Mouse (Mus musculus) midbrain, embryonic 15.5 days (tissue): ENCODE data around the gene Npy4r. TPM values are rescaled to one million over a fixed set of nuclear protein-coding genes. Genes with fewer than 3 reads are reported as not detected.

Experiments
- ATAC-seq: fragments of 200-750 bp; cut with Nextera tagmentation; replicated peaks from 2 replicates; pipeline ENCODE4 v1.8.0; 2017; ENCODE audit warnings: moderate TSS enrichment
- H3K27ac ChIP-seq: fragments of 300-500 bp; sonication (generic); 2 replicates; pipeline ENCODE4 v1.5.1; 2015; ENCODE audit warnings: mild to moderate bottlenecking, inconsistent platforms
- H3K27me3 ChIP-seq: fragments of 300-500 bp; sonication (generic); replicated peaks from 2 replicates; pipeline ENCODE4 v1.6.1; 2015; ENCODE audit warnings: inconsistent platforms
- H3K36me3 ChIP-seq: fragments of 300-500 bp; sonication (generic); replicated peaks from 2 replicates; pipeline ENCODE4 v1.6.1; 2015; ENCODE audit warnings: inconsistent platforms
- H3K4me1 ChIP-seq: fragments of 300-500 bp; sonication (generic); 2 replicates; pipeline ENCODE4 v1.6.1; 2015; ENCODE audit warnings: inconsistent platforms
- H3K4me2 ChIP-seq: fragments of 300-500 bp; sonication (generic); 2 replicates; pipeline ENCODE4 v1.6.1; 2015; ENCODE audit warnings: inconsistent platforms, mild to moderate bottlenecking, moderate library complexity
- H3K4me3 ChIP-seq: fragments of 300-500 bp; sonication (generic); 2 replicates; pipeline ENCODE4 v1.5.1; 2015; ENCODE audit warnings: mild to moderate bottlenecking, inconsistent platforms
- H3K9ac ChIP-seq: fragments of 300-500 bp; sonication (generic); 2 replicates; pipeline ENCODE4 v1.6.1; 2015; ENCODE audit warnings: mild to moderate bottlenecking, inconsistent platforms
- H3K9me3 ChIP-seq: fragments of 300-500 bp; sonication (generic); 2 replicates; pipeline ENCODE4 v1.6.1; 2016; ENCODE audit warnings: inconsistent platforms
- WGBS: fragments of 180-500 bp; shearing (Covaris S2); methylation state at CpG from one replicate; pipeline ENCODE4 v1.1.7; 2015; ENCODE audit warnings: mixed read lengths; 5-methylcytosine and 5-hydroxymethylcytosine counted together
- polyA plus RNA-seq: library from polyadenylated mRNA; unstranded; fragments of >200 nt; fragmentation: Nextera tagmentation; extraction: Ambion mirVana; gene quantifications from 2 replicates; pipeline ENCODE4 v1.2.1, GENCODE M21; 2015

Gene Npy4r
- 0.15 and 0.17 TPM in 2 replicates for polyA plus RNA-seq

DNA sequence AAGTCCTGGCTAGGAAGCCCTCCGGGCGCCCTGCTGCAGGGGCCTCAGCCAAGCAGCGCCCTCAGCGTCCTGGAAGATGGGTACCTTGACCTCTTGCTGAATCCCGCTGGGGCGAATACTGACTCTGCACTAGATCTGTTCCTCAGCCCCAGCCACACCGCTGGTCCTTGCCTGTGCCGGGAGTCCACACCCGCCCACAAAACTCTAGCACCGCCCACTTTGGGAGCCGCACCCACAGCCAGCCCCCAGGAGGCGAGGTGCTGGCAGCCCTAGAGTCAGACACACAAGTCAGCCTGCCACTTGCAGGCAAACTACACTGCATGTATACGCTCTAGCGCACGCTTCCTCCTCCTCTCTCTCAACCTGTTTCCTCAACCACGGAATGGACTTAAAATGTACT lies at the start of gene Npy4r:
Gene Npy4r, minus strand, starts transcription at position 148 of the 400 bp plus-strand sequence.
- no peak within 1 kb of the TSS for H3K4me3 ChIP-seq
- ATAC-seq: peak; percentile 18; the same call in 1 of the 2 replicates
- 22% methylated on average over 16 of the region's 16 CpGs for WGBS
- no peaks in the 10 kb centered on the region; the same call in 1 of the 2 replicates for H3K27me3 ChIP-seq
- H3K9ac ChIP-seq: no peak within 1 kb of the TSS
- H3K27ac ChIP-seq: no peak within 1 kb of the TSS
- no peaks in the 10 kb centered on the region for H3K4me1 ChIP-seq
- 0 out of 2 replicates have a peak within 1 kb of the TSS, but pooled peaks have one; percentile 15 for H3K4me2 ChIP-seq
- H3K36me3 ChIP-seq: no peaks in the 10 kb centered on the region
- no peaks in the 10 kb centered on the region for H3K9me3 ChIP-seq

DNA sequence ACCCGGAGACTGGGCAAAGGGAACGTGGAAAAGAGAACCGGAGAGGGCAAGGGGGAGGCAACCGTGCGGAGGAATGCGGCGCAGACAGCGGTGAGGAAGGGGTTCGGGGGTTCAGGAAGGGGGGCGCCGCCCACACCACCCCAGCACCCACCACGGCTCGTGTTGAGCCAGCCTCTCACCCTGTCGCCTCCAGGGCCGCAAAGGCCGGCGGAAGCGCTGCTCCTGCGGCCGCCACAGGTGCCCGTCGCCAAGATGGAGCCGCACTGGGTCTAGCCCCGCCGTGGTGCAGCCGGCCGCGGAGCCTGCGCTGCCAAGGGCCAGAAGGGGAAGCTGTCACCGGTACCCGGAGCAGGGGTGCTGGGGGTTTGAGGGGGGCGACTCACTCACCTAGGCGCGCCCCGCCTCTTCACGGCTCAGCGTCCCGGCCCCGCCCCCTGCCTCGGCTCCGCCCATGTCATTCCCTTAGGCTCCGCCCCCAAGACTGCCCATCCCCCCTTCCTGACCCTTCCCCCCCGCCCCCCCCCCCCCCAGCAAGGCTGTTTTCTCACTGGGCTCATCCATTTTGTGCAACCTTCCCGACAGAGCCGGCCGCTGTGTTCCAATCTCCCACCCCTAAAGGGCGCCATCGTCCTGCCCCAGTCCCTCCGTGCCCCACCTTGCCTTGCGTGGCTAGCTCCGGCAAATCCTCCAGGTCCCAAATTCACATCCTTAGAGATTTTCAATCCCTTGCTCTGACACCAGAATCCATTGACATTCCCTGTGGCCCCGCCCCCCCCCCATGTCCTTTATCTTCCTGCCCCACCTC lies 49.1 kb upstream of the Npy4r start, which contains the start of gene Gprin2:
Gene Gprin2, minus strand, starts transcription at position 423 of the 805 bp plus-strand sequence.
- WGBS: 3% methylated on average over 36 of the region's 52 CpGs
- Histone ChIP-seq H3K36me3 (no peaks in the 10 kb centered on the region), H3K27me3 (peaks cover 5% of the 10 kb centered on the region; the same call in 1 of the 2 replicates), H3K9ac (peak within 1 kb of the TSS; percentile 71), H3K4me3 (peak within 1 kb of the TSS; percentile 75), H3K9me3 (no peaks in the 10 kb centered on the region), H3K4me1 (peaks cover 18% of the 10 kb centered on the region), H3K4me2 (peak within 1 kb of the TSS; percentile 62), H3K27ac (peak within 1 kb of the TSS; percentile 86)
- ATAC-seq: peak; percentile 83

DNA sequence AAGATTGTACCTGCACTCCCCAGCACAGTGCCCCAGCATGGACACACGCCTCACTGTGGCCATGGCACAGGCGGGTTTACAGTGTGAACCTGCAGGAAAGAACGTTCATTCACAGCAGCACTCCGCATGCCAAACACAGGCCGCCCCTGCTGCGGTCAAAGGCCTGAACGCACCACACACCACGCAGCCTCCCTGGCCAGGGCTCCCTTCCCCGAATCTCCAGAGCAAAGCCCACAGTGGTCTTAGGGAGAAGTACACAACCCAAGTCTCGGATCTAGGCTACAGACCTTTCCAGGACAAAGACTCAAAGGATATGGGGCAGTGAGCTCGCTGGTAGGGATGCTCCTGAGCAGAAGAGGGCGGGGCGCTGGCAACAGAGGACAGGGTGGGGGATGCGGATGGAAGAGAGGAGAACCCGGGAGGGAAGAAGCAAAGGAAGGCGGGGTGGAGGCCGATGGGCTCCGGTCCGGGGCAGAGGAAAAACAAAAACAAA lies 48.5 kb upstream of the Npy4r start:
- Histone ChIP-seq H3K27ac (peak overlapping the region; percentile 86), H3K27me3 (peaks cover 5% of the 10 kb centered on the region; the same call in 1 of the 2 replicates), H3K4me1 (peaks cover 18% of the 10 kb centered on the region), H3K4me2 (peak overlapping the region; percentile 62), H3K9ac (peak overlapping the region; percentile 71), H3K4me3 (peak overlapping the region; percentile 75), H3K9me3 (no peaks in the 10 kb centered on the region), H3K36me3 (no peaks in the 10 kb centered on the region)
- under 1% methylated on average over 19 of the region's 19 CpGs for WGBS
- peak; percentile 90 for ATAC-seq

DNA sequence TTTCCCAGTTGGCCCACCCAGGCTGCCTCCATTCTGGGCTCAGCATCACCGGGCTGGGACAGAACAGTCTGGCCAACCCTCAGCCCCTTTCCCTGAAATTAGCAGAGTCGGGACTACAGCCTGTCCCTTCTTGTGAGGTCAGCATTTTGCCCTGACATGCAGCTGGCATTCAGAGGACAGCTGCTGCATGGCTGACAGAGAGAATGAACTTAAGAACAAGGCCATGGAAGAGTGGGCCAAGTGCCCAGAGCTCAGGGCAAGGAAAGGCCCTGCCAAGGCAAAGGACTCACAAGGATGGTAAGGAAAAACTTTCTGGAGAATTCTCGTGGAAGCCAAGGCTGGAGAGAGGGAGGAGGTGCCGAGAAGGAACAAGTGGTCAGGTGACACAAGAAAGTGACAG lies 44.4 kb upstream of the Npy4r start:
- H3K27me3 ChIP-seq: no peaks in the 10 kb centered on the region
- no peaks in the 10 kb centered on the region for H3K9me3 ChIP-seq
- no peak overlapping the region for H3K9ac ChIP-seq
- 56% methylated on average over 4 of the region's 4 CpGs for WGBS
- H3K4me3 ChIP-seq: no peak overlapping the region
- H3K27ac ChIP-seq: no peak overlapping the region
- peaks cover 17% of the 10 kb centered on the region; the same call in 1 of the 2 replicates for H3K36me3 ChIP-seq
- peaks cover 18% of the 10 kb centered on the region for H3K4me1 ChIP-seq
- H3K4me2 ChIP-seq: no peak overlapping the region
- ATAC-seq: no peak

DNA sequence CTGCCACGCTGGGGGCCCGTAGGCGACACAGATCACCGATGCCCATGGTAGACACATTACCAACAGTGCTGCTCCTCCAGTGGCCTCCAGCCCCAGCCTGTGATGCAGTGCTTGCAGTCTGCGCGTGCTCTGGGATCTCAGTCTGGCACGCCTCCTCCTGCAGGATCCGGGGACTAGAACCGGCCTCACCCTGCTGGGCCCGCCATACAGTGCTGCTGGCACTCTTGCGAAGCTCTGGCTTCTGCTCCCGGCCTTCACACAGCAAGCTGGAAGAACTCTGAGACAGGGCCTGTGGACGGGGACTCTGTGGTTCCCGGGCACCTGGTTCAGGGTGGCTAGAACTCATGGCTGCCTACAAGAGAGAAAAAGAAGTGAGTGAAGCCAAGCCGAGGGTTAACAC lies 43.2 kb upstream of the Npy4r start:
- no peaks in the 10 kb centered on the region for H3K27me3 ChIP-seq
- no peaks in the 10 kb centered on the region for H3K9me3 ChIP-seq
- no peak overlapping the region for H3K4me2 ChIP-seq
- H3K4me3 ChIP-seq: no peak overlapping the region
- H3K4me1 ChIP-seq: peaks cover 17% of the 10 kb centered on the region
- no peak for ATAC-seq
- peaks cover 17% of the 10 kb centered on the region; the same call in 1 of the 2 replicates for H3K36me3 ChIP-seq
- no peak overlapping the region for H3K9ac ChIP-seq
- WGBS: 89% methylated on average over 15 of the region's 15 CpGs
- no peak overlapping the region for H3K27ac ChIP-seq

DNA sequence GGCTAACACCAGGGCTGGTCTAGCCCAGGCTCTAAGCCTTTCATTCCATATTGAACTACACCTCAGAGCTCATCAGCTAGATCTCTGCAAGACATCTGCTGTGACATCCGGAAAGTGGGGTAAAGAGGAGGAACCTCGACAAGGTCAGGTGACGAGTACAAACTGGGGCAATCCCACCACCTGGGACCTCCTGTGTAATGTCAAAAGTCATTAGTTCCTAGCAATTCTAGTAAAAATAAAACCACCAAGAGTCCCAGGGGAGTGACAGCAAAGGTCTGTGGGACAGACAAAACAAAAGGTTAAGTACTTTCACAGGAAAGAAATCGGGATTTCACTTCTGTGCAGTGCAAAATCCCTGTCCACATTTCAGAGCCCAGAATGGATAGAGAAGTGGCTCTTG lies 41.6 kb upstream of the Npy4r start:
- ATAC-seq: no peak

DNA sequence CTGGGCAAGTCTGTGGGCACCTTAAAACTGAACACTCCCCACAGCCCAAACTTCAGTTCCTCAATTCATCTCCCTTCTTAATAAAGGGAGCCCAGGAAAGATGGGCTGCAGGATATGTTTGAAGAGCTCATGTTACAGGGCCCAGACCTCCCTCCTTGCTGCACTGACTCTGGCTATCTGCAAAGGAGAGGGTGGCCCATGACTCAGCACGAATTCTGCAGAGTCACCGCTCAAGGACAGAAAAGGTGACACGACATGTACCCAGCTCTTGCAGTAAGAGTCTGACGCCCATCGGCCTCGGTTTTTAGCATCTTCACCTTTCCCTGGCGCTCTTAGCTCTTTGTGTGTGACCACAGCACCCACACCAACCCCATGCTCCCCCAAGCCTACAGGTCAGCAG lies 38.1 kb upstream of the Npy4r start:
- ATAC-seq: no peak
- H3K9ac ChIP-seq: no peak overlapping the region
- H3K4me3 ChIP-seq: no peak overlapping the region
- peaks cover 17% of the 10 kb centered on the region; the same call in 1 of the 2 replicates for H3K36me3 ChIP-seq
- no peak overlapping the region for H3K27ac ChIP-seq
- WGBS: 78% methylated on average over 7 of the region's 7 CpGs
- no peaks in the 10 kb centered on the region for H3K4me1 ChIP-seq
- H3K27me3 ChIP-seq: no peaks in the 10 kb centered on the region
- H3K4me2 ChIP-seq: no peak overlapping the region
- H3K9me3 ChIP-seq: no peaks in the 10 kb centered on the region

More for the DNA sequence above, 41.6 kb upstream of the Npy4r start:
- Histone ChIP-seq H3K27me3 (no peaks in the 10 kb centered on the region), H3K9ac (no peak overlapping the region), H3K4me1 (0 out of 2 replicates have a peak, but pooled peaks cover 3% of the 10 kb centered on the region), H3K9me3 (no peaks in the 10 kb centered on the region), H3K4me3 (no peak overlapping the region), H3K27ac (no peak overlapping the region), H3K36me3 (peaks cover 17% of the 10 kb centered on the region; the same call in 1 of the 2 replicates), H3K4me2 (no peak overlapping the region)
- WGBS: 78% methylated on average over 4 of the region's 4 CpGs

DNA sequence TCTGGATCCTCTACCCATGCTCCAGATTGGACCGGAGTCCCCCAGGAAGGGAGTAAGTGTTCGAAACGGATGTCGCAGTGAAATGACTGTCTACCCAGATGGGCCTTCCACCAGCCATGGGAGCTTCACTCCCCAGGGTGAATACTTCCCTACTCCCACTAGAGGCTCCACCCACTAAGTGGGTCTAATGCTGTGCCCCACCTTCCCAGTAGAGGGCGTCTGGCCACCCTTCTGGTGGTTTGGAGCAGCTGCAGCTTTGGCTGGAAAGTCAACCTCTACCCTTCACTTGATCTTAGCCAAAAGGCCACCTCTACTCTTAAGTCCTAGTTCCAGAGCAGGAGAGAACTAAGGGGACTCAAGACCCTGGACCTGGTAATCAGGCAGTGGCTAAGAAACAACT lies 36.3 kb upstream of the Npy4r start:
- H3K9me3 ChIP-seq: no peaks in the 10 kb centered on the region
- ATAC-seq: no peak
- no peak overlapping the region for H3K9ac ChIP-seq
- no peak overlapping the region for H3K27ac ChIP-seq
- H3K36me3 ChIP-seq: 0 out of 2 replicates have a peak, but pooled peaks cover 8% of the 10 kb centered on the region
- no peaks in the 10 kb centered on the region for H3K4me1 ChIP-seq
- no peak overlapping the region for H3K4me2 ChIP-seq
- no peaks in the 10 kb centered on the region for H3K27me3 ChIP-seq
- 70% methylated on average over 5 of the region's 5 CpGs for WGBS
- H3K4me3 ChIP-seq: no peak overlapping the region

DNA sequence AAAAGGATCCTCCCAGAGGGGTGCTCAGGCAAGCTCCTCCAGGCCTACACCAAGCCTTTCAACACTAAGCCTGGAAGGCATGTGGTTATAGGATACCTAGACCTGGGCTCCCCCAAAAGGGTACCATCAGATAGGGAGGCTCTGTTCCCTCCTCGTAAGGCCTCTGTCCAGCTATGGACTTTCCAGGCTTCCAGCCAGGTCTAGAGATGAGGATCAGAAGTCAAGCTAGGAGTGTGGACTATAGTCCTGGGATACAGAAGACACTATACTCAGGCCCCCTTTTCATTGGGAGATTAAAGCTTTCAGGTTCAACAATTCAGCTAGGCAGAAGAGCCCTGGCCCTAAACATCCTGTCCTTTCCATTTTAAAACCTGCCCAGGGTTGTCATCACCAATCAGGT lies 30.8 kb upstream of the Npy4r start:
- Histone ChIP-seq H3K9me3 (0 out of 2 replicates have a peak, but pooled peaks cover 2% of the 10 kb centered on the region), H3K9ac (no peak overlapping the region), H3K4me3 (no peak overlapping the region), H3K27me3 (no peaks in the 10 kb centered on the region), H3K4me1 (no peaks in the 10 kb centered on the region), H3K4me2 (no peak overlapping the region), H3K27ac (no peak overlapping the region), H3K36me3 (no peaks in the 10 kb centered on the region)
- ATAC-seq: no peak
- WGBS: 91% methylated on average over 1 of the region's 1 CpGs

DNA sequence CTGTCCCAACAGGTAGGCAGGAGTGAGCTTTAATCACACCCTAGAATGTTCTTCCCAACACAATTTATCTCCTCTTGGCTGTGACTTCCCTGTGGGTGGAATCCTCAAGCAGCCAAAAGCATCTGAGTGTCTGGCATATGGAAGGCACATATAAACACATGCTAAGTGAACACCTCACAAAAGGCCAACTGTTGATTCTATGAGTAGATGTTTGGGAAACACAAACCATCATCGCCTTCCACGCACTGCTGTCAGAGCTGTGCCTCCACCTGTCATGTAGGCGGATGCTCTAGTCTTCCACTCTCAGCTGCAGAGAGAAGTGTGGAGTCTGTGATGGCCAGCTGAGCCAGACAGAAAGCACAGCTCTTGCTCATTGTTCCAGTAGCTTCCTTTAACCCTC lies 27.1 kb upstream of the Npy4r start:
- H3K4me3 ChIP-seq: no peak overlapping the region
- H3K9me3 ChIP-seq: 0 out of 2 replicates have a peak, but pooled peaks cover 2% of the 10 kb centered on the region
- no peaks in the 10 kb centered on the region for H3K27me3 ChIP-seq
- WGBS: 94% methylated on average over 3 of the region's 3 CpGs
- no peaks in the 10 kb centered on the region for H3K36me3 ChIP-seq
- ATAC-seq: no peak
- no peak overlapping the region for H3K27ac ChIP-seq
- H3K4me1 ChIP-seq: no peaks in the 10 kb centered on the region
- no peak overlapping the region for H3K9ac ChIP-seq
- no peak overlapping the region for H3K4me2 ChIP-seq

DNA sequence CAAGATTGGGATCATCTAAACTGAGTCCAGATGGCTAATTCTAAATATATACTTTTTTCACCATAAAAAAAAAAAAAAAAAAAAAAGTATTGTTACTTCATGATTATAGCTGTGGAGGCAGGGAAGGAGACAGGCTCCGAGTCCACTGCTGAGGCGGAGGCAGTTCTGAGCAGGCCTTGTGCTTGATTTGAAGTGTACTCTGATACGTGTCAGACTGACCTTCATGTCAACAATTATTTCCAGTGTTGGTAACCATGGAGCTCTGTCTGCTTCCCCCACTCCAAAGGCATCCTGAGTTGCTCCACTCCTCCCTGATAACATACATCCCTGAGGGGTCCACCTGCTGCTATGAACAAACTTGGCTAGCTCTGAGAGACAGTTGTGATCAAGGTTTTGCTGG lies 18.8 kb upstream of the Npy4r start:
- H3K4me2 ChIP-seq: no peak overlapping the region
- no peak for ATAC-seq
- WGBS: 87% methylated on average over 3 of the region's 3 CpGs
- no peaks in the 10 kb centered on the region for H3K27me3 ChIP-seq
- no peaks in the 10 kb centered on the region for H3K4me1 ChIP-seq
- H3K27ac ChIP-seq: no peak overlapping the region
- no peaks in the 10 kb centered on the region for H3K9me3 ChIP-seq
- H3K36me3 ChIP-seq: no peaks in the 10 kb centered on the region
- no peak overlapping the region for H3K4me3 ChIP-seq
- H3K9ac ChIP-seq: no peak overlapping the region

DNA sequence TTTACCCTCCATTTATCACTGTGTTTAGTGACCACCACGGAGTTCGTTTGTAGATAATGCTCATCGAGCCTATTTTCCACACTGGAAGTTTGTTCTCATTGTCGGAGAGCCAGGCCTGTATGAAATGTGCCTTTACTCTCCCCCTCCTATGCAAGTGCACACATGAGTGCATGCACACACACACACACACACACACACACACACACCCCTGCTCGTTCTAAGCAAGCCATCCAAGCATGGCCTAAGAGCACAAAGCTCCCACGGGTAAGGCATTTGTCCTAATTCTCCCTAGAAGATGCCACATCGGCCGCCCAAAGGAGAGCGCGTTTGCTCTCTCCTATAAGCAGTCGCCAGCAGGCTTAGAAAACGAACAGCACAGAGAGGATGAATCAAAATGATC lies 3.5 kb upstream of the Npy4r start:
- Histone ChIP-seq H3K27me3 (no peaks in the 10 kb centered on the region; the same call in 1 of the 2 replicates), H3K4me1 (no peaks in the 10 kb centered on the region), H3K9ac (no peak overlapping the region), H3K27ac (no peak overlapping the region), H3K4me2 (no peak overlapping the region), H3K4me3 (no peak overlapping the region), H3K9me3 (no peaks in the 10 kb centered on the region), H3K36me3 (no peaks in the 10 kb centered on the region)
- 44% methylated on average over 12 of the region's 12 CpGs for WGBS
- no peak; the same call in 1 of the 2 replicates for ATAC-seq
